Mouse (Mus musculus) left cerebral cortex, postnatal 10 days (tissue): Measurements from ENCODE around the gene Fam8a1. TPM values are rescaled to one million over a fixed set of nuclear protein-coding genes. Genes with fewer than 3 reads are reported as not detected.

Experiments
- DNase-seq, 2 experiments: peaks; one replicate each; pipeline ENCODE4 v3.0.0; 2021 to 2022; ENCODE audit warnings: low spot score in 2 of 2, mixed read lengths in 1 of 2; ENCODE audit errors: extremely low spot score in 1 of 2
- intact Hi-C: fragments of 180-260 bp; cut with DNase I; formaldehyde crosslinking; loops from one replicate; pipeline ENCODE4 v1.15.1; 2025
- total RNA-seq, 2 experiments: library from RNA; stranded (reverse); gene quantifications; 2 replicates each; pipeline ENCODE4 v1.2.3; 2021

The Fam8a1 gene
- total RNA-seq, result 10 to 100 TPM; 70.5 to 73.2 TPM

DNA sequence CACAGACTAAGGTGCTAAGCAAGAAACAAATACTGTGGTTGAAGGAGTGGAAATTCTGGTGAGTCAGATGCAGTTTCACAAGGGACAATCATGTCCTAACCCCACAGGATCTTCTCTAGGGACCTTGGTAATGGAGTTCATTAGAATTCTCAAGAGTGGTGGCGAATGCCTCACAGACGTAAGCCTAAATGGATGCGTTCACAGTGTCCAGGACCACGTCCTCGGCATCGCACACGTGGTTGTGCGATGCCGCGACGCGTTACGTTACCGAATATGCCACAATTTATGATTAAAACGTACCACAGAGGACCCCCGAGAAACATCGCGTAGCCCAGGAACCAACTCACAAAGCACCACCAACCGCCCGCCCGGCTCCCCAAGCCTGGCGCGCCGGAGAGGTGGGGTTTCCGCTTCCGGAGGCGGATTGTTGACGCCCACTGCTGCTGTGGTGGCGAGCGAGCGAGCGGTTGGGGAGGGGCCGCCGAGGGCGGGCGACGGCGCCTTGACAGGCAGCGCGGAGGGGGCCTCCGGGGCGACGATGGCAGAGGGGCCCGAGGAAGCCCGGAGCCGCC lies at the start of gene Fam8a1:
Gene Fam8a1 (plus strand): TSS at position 475 of the 572 bp plus-strand sequence.
- intact Hi-C loops, result loop anchor here (5.0 to 10.0 kb wide), 2 partner anchors 164 to 252 kb away; partner anchors contain the start of genes Cap2 and Rbm24
- DNase-seq, result peak; percentile 90 to 95

DNA sequence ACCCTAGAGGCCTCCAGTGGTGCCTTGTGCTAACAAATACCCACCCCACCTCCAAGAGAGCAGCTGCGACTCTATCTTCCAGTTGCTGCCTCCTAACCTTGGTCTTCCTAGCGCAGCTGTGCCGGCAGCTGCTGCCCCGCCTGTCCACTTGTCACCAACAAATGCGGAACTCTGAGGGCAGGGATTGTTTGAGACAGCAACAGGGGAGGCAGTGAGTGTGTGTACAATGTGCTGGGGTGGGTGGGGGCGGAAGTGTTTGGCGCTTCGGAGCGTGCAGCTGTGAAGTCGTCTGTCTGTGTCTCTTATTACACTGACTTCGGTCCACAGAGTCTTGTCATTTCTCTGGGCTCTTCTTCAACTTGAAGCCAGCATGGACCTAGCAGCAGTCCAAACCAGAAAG lies 49.7 kb upstream of the Fam8a1 start:
- intact Hi-C loops, result no loop called here
- peak in 1 of 2 experiments; percentile 45 for DNase-seq

DNA sequence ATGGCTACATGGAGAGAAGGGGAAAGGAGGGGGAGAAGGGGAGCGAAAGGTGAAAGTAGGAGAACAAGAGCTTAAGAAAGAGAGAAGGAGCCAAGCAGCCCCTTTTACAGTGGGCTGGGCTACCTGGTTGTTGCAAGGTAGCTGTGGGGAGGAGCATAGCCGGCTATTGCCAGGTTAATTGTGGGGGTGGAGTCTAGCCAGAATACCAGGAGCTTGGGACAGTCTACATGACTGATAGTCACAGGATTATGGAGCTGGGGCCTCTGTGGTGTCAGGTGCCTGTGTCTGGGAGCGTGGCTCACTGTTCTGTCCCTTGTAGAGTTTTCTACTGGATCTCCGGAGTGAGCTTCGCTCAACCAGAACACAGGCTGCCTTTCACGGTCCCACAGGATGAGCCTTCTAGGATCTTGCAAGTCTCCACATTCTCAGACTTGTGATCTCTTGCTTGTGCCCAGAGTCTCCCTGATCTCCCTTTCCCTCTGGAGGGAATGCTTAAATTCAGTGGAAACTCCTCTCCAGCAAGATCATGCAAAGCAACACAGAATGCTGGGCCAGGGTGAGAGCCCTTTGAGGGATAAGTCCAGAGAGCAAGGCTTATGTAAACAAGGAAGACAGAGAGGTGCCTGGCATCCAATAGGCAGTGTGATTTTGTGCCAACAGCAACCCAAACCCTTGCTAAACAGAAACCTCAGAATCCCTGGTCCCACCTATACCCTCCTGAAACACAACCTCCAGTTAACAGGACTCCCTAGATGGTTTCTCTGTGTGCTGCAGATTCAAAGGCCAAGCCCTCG lies 48.2 kb upstream of the Fam8a1 start:
- intact Hi-C loops, result no loop called here

DNA sequence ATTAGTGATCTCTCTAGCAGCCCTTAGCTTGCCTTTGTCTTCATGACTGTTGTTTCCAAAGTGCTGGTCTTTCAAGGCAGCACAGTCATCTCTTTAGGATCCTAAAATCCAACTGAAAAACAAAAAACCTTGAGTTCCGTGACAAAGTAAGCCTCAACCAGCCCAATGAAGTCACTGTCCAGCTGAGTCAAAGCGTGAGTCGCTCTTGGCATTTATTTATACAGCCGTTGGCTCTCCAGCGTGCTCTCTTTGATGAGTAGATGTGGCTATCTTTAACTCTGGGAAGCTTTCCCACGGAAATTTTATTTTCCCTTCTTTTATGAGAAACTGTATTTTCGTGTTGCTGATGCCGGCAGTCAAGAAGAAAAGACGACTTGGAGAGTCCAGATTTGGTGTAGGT lies 42.7 kb upstream of the Fam8a1 start:
- DNase-seq, result no peak
- intact Hi-C loops, result no loop called here

More for the DNA sequence above, 48.2 kb upstream of the Fam8a1 start:
- no peak for DNase-seq

DNA sequence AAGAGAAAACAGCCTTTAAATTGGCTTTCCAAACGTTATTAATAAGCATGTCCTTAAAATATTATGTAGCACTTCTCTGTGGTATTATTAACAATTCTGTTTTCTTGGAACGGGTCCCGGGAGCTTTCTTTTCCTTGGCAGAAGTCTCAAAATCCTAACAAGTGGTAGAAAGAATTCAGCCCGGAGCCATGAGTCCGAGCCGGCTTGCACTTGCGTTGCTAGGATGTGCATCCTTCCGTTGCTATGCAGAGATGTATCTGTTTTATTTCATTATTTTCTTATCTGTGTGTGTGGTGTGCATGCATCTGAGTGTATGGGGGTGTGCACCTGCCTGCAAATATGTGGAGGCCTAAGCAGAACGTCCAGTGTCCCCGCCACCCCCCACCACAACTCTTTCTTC lies 41.5 kb upstream of the Fam8a1 start:
- DNase-seq, result peak; percentile 65 to 72
- intact Hi-C loops, result no loop called here

DNA sequence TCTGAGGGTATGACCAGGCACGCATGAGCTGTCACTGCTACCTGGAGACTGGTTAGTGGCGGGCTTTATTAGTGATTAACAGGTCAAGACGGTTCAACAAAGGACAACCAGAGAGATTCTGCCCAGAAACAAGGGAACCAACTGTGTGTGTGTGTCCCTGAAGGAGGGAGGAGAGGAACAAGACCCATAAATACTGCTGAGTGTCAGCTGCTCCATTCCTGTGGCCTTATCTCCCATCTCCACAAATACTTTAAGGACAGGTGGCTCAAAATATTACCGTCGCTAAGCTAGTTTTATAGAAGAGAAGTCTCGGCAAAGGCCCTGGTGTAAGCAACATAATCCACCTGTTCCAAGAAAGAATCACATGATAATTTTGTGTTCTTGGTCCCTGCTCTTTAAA lies 39.9 kb upstream of the Fam8a1 start:
- intact Hi-C loops, result no loop called here
- DNase-seq, result no peak

DNA sequence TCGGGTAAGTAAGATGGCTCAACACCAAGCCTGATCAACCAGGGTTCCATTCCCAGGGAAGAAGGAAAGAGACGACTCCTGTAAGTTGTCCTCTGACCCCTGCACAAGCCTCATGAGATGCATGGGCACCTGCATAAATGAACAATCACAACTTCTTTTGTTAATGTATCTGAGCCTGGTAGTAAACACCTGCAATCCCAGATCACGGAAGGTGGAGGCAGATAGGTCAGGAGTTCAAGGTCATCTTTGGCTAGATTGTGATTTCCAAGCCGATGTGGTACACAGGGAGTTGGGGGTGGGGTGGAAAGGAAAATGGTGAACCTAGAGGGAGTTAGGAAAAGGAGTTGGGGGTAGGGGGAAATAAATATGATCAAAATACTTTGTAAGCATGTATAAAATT lies 36.5 kb upstream of the Fam8a1 start:
- DNase-seq, result no peak
- intact Hi-C loops, result no loop called here

DNA sequence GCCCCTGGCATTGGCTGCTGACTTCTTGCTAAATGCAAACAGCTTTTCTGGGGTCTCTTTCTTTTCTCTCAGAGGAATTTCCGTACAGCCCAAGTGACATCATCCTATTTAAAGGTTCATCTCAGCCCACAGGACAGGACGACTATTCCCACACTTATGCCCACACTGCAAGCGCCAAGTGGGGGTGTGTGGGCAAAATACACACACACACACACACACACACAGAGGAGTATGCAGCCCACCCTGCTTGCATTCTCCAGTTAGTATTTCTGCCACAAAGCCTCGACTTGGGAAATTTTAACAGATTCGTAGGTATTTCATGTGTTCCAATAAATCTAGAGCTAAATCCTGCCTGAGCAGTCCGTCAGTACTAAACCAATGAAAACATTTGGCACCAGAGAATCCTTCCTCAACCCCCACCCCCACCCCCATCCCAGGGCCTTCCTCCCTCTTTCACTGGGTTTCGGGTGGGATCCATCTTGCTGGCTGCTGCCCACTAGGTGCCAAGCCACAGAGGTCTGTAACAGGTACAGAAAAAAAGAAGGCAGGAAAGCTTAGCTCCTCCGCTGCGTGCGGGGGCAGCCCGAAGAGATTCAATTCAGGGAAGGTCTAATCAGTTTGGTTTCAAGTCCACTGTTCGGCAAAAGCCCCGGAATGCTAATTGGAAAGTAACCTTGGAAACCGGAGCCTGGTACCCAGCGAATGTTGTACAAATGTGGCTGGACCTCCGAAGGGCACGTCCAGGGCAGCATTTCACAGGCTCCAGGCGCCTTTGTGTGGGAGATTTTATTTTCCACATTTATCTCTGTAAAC lies 35.8 kb upstream of the Fam8a1 start:
- intact Hi-C loops, result no loop called here

DNA sequence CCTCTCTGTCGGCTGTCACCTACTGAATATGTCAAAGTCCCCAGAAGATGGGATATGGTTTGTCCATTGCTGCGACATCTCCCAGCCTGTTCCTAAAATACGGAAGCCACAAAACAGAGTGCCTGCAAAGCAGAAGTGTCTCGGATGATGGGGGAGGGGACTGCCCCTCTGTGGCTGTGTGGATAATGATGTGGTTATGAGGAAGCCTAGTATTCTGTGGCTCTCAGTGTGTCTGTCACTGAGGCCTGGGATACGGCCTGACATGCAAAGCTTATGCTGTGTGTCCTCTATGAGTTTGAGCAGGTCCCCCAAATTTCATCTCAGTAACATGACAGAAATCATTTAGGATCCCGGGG lies 35.2 kb upstream of the Fam8a1 start:
- DNase-seq, result peak; percentile 56 to 63
- intact Hi-C loops, result no loop called here

More for the DNA sequence above, 35.8 kb upstream of the Fam8a1 start:
- peak; percentile 46 to 72 for DNase-seq

DNA sequence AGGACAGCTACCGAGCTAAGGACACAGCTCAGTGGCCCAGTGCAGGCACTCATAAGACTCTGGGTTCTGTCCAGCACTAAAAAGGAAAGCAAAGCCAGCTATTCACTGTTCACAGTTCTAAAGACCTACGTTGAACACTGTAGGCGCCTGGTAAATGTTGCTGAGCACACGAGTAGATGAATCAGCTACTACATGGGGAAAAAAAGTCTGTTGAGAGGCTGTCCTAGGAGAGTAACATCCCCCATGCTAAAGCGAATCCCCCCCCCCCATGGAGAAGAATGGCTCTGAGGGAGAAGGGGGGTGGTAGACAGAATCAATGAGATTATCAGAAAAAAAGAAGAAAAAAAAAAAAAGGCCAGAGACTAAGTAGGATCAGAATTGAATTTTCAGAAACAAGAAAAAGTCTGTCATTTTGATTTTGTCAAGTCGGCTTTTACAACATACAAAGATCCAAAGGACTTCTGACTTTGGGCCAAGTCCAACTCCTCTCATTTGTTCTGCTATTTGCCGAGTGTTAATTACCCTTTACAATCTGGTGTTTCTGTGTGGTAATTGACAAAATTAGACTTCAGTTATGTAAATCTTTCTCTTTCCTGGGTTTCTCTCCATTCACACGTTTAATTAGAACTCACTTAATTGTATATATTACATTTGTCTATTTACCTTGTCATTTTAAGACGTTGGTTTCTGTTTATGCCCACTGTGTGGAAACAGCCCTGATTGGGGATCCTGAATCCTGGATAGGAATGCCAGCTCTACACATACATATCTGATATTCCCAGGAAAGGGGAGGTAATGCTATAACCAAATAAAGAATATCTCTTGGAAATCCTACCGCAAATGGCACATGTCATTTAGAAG lies 28.5 kb upstream of the Fam8a1 start:
- intact Hi-C loops, result no loop called here
- DNase-seq, result no peak

DNA sequence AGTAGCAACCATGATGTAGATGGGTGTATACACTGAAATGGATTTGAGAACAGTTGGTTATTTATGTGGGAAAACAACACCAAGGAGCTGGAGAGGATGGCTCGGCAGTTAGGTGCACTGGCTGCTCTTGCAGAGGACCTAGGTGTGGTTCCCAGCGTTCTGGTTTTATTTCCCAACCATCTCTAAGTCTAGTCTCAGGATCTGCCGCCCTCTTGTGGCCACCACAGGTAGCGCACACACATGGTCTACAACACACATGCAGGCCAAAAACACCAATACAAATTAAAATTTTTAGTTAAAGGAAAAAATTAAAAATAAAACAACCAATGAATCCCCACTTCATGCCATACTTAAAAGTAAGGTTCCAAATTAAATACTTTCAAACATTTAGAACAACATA lies 27.0 kb upstream of the Fam8a1 start:
- intact Hi-C loops, result no loop called here

DNA sequence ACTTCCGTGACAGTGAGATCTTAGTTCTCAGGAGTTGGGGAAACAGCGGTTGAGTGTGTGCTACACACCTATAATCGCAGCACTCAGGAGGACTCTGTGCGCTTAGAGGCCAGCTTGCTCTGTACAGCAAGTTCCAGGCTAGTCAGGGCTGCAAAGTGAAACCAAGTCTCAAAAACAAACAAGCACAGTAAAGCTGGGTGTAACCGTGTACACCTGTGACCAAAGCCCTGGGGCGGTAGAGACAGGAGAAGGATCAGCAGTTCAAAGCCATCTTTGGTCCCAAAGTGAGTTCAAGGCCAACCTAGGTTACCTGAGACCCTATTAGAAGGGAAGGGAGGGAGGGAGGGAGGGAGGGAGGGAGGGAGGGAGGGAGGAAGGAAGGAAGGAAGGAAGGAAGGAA lies 25.1 kb upstream of the Fam8a1 start:
- intact Hi-C loops, result no loop called here
- no peak for DNase-seq

More for the DNA sequence above, 27.0 kb upstream of the Fam8a1 start:
- no peak for DNase-seq

DNA sequence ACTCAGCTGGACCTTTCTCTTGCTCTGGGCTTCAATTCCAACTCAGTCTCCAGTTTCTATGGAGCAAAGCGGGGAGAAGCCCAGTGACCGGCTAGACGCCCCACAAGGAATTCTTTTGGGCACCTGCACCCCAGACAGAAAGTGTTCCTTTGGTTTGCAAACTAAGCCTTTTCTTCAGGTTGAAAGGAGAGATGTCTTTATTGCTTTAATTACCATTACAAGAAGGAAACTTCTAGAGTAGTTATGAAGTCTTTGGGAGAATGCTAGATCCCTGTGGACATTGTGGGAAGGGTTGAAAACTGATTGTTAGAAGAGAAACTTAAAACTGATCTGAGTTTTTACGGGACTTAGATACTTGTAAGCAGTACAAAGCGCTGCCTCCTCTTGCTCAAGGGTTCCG lies 23.8 kb upstream of the Fam8a1 start:
- DNase-seq, result no peak
- intact Hi-C loops, result no loop called here

DNA sequence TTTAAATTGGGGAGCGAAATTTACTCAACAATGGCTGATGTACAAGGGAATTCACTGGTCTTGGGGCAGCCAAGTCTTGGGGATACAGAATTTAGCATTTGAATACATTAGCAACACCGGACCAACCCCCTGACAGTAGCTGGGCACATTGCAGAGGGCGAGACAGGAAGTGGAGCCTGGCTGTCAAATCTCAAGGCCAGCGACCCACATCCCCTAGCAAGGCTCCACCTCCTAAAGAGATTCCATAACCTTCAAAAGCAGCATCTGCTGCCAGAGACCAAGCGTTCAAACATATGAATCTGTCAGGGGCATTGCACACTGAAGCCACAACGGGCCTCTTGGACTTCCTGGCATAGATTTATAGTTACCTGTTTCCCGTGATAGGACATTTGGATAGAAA lies 17.5 kb upstream of the Fam8a1 start:
- DNase-seq, result no peak
- intact Hi-C loops, result no loop called here

DNA sequence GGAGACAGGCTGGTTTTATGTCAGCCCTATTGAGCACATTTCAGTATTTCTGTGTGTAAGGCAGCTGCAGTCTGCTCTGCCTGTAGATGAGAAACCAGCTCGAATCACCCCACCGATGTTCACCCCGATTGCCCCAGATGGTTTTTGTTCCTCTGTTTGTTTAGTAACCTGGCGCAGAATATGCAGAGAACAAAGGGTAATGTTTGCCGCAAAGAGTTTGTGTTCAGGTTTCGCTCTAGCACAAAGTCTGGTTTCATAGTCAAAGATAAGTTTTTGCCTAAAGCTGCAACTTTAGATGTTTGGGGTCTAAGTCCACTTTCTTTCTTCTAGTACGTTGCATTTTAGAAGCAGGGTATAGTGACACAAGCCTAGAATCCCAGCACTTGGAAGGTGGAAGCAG lies 16.7 kb upstream of the Fam8a1 start:
- no peak for DNase-seq
- intact Hi-C loops, result no loop called here

DNA sequence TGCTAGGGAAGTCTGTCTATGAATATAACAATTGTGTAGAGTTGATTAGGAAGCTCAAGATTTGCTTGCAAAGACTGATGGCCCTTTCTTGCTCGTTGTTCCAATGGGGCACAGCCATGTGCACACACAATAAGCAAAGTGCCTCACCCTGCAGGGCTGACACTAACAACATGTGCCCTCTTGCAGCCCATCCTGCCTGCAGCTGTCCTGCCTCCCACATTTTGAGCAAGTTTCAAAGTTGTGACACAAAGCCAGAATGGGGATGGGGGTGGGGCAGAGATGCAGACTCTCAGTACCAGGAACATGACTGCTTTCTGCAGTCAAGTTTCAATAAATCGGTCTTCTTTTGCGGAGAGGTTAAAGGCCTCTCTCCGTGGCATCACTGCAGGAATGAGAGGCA lies 15.7 kb upstream of the Fam8a1 start:
- intact Hi-C loops, result no loop called here
- no peak for DNase-seq

DNA sequence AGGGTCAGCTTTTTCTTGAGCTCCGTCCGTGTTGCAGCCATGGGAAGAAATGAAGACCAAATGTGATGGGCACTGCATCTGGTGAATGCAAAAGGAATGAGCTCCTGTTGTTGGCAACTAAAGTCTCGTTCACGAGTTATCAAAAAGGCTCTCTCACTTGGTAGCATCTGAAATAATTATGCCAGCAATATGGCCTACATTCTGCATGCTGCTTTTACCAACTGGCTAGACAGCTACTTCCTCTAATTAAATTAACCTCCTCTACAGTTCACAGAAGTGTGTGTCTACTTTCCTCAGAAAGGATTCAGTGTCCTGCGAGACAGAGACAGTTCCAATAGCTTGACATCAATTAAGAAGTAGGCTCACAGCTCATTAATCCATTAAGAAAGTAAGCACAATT lies 14.8 kb upstream of the Fam8a1 start:
- intact Hi-C loops, result no loop called here
- DNase-seq, result no peak

DNA sequence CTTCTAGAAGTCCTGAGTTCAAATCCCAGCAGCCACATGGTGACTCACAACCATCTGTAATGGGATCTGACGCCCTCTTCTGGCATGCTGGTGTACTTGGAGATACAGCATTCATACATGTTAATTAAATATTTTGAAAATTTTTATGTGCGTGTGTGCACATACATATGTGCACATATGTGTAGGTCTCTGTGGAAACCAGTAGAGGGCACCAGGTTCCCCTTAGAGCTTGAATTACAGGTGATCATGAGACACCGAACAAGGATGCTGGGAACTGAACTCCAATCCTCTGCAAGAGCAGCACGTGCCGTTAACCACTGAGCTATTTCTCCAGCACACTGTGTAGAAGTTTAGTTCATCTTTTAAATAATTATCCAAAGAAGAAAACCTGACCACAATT lies 10.1 kb upstream of the Fam8a1 start:
- intact Hi-C loops, result no loop called here
- no peak for DNase-seq

DNA sequence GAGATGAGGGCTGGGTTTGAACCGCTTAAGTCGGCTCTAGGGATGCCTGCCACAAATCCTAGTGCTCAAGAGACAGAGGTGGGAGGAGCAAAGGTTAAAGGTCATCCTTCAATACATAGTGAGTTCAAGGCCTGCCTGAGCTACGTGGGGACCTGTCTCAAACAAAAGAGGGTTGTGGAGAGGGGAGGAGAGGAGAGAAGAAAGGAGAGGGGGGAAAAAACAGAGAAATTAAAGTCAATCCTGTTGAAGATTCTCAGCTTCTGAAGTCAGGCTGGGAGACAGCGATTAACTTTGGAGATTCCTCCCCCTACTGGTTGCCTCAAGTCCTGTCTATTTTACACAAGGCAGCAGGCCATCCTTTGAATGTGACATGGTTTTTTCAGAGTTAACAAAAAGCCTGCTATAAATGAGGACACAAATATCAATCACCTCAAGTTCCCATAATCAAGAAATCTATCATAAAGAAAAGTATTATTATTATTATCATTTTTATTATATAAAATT lies 5.8 kb upstream of the Fam8a1 start:
- peak in 1 of 2 experiments; percentile 60 for DNase-seq
- intact Hi-C loops, result loop anchor here (2.0 to 10.0 kb wide), 2 partner anchors 159 to 353 kb away; partner anchors contain the start of gene Cap2
